Mouse (Mus musculus): Measurements from ENCODE around the gene Itprid1. TPM values are rescaled to one million over a fixed set of nuclear protein-coding genes. Genes with fewer than 3 reads are reported as not detected.

Itprid1 gene
- 0.02 TPM in 1 of 2 replicates, not detected in the other for polyA plus RNA-seq (2012; rRNA removed)

DNA sequence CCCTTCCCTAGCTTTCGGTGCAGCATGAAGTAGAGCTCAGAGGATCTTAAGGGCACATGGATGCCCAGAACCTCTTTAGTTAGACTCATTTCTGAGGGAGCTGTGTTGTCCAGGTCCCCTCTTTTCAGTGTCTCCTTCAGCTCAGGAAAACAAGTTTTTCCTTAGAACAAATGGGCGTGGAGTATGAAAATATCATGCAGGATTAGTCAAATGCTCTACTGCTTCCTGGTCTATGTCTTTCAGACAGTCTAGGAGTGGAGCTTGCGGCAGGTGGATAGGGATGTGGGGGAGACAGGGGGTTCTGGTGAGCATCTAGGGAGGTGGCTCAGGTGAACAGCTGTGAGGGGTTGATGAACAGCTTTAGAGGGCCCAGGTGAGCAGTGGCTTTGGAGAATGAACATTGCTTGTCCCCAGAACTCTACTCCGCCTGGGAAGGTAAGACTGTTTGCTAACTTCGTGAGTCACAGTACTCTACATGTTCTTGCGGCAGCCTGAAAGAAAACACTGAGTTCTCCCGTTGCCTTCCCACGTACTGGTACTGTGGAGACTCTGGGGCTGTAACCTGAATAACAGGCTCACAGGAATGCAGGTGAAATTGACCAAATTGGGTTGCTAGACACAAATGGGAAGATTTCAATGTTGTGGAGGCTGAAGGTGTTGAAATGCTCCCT lies at the start of gene Itprid1:
Gene Itprid1 (plus strand): TSS at position 246 of the 671 bp plus-strand sequence.
- no peak within 1 kb of the TSS for H3K4me3 ChIP-seq (ENCODE audit: control insufficient read depth, low read depth, low read length)
- TF ChIP-seq POLR2A (IDR thresholded peaks at IDR 0.05; ENCODE audit: control insufficient read depth, low read depth, low read length) (no peak), CTCF (IDR thresholded peaks at IDR 0.05; ENCODE audit: control insufficient read depth, insufficient read depth, insufficient replicate concordance, low read depth, low read length) (no peak)
- H3K36me3 ChIP-seq (ENCODE audit: control insufficient read depth, insufficient read depth, low read length) = no peaks in the 10 kb centered on the region
- no peaks in the 10 kb centered on the region for H3K4me1 ChIP-seq (ENCODE audit: control insufficient read depth, insufficient read depth, low read length)
- no peak within 1 kb of the TSS for H3K27ac ChIP-seq (ENCODE audit: control insufficient read depth, insufficient read depth, low read depth, low read length)
- H3K27me3 ChIP-seq (ENCODE audit: control insufficient read depth, insufficient read depth, low read length) = no peaks in the 10 kb centered on the region

DNA sequence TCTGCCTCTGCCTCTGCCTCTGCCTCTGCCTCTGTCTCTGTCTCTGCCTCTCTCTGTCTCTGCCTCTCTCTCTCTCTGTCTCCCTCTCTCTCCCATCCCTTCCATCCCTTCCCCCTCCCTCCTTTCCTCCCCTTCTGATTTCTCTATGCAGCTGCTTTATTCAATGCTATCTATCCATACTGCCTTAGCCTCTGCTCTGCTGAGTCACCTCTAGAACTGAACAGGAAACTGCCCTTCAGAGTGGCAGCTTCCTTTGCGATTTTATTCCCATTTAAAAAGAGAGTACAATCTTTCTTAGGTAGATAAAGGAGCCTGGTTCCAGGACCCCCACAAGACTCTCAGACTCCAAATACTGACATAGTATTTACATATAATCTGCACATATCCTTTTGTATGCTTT lies 47.1 kb upstream of the Itprid1 start:
- Histone ChIP-seq H3K4me1 (ENCODE audit: control insufficient read depth, insufficient read depth, low read length) (no peaks in the 10 kb centered on the region), H3K4me3 (ENCODE audit: control insufficient read depth, low read depth, low read length) (no peak overlapping the region), H3K27me3 (ENCODE audit: control insufficient read depth, insufficient read depth, low read length) (no peaks in the 10 kb centered on the region), H3K36me3 (ENCODE audit: control insufficient read depth, insufficient read depth, low read length) (no peaks in the 10 kb centered on the region), H3K27ac (ENCODE audit: control insufficient read depth, insufficient read depth, low read depth, low read length) (no peak overlapping the region)
- TF ChIP-seq POLR2A (IDR thresholded peaks at IDR 0.05; ENCODE audit: control insufficient read depth, low read depth, low read length) (no peak), CTCF (IDR thresholded peaks at IDR 0.05; ENCODE audit: control insufficient read depth, insufficient read depth, insufficient replicate concordance, low read depth, low read length) (no peak)

DNA sequence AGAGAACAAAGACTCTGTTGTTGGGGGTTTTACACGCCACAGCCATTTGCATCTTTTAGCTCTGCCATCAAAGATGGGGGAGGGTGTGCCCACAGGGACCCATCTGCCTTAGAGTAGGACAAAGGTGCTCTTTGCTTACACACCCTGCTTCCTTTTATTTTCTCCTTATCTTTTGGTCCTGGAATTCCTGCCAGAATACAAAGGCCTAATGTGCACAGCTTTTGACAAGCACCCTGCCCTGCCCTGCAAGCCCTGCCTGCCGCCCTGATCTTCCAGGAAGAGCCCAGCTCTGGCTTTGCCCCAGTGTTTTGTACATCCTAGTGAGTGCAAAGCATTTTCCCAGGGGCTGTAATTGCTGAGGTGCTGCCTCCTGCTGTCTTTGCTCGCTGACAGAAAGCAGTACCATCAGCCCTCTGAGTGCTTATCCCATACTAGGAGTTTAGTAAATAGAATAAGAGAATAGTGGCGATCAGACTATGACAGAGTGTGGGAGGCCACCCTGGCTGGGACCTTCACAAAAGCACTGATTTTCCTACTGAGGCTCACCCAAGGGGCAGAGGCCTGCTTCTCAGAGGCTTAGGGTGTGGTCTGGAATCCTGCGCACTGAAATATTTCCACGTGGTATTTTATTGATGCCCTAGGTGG lies 44.7 kb upstream of the Itprid1 start:
- TF ChIP-seq CTCF (IDR thresholded peaks at IDR 0.05; ENCODE audit: control insufficient read depth, insufficient read depth, insufficient replicate concordance, low read depth, low read length) (no peak), POLR2A (IDR thresholded peaks at IDR 0.05; ENCODE audit: control insufficient read depth, low read depth, low read length) (no peak)
- Histone ChIP-seq H3K4me1 (ENCODE audit: control insufficient read depth, insufficient read depth, low read length) (no peaks in the 10 kb centered on the region), H3K27ac (ENCODE audit: control insufficient read depth, insufficient read depth, low read depth, low read length) (no peak overlapping the region), H3K36me3 (ENCODE audit: control insufficient read depth, insufficient read depth, low read length) (no peaks in the 10 kb centered on the region), H3K27me3 (ENCODE audit: control insufficient read depth, insufficient read depth, low read length) (no peaks in the 10 kb centered on the region), H3K4me3 (ENCODE audit: control insufficient read depth, low read depth, low read length) (no peak overlapping the region)

DNA sequence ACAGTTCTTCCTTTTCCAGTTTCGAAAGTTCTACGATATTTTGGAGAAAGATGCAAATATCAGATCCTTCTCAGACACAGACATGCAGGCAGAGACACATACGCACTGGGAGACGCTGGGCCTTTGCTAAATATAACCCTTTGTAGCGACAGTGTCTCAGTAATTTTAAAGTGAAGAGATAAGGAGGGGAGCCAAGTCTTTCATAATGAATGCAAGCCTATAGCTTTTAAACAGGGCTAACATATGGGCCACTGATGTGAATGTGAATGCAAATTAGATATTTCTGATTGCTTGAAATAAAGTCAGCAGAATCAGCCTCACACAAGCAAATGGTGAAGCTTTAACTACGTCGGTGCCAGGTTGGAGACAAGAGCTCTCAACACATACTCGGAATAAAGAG lies 44.2 kb upstream of the Itprid1 start:
- Histone ChIP-seq H3K27ac (ENCODE audit: control insufficient read depth, insufficient read depth, low read depth, low read length) (no peak overlapping the region), H3K36me3 (ENCODE audit: control insufficient read depth, insufficient read depth, low read length) (no peaks in the 10 kb centered on the region), H3K27me3 (ENCODE audit: control insufficient read depth, insufficient read depth, low read length) (no peaks in the 10 kb centered on the region), H3K4me3 (ENCODE audit: control insufficient read depth, low read depth, low read length) (no peak overlapping the region), H3K4me1 (ENCODE audit: control insufficient read depth, insufficient read depth, low read length) (no peaks in the 10 kb centered on the region)
- no peak for TF ChIP-seq CTCF (IDR thresholded peaks at IDR 0.05; ENCODE audit: control insufficient read depth, insufficient read depth, insufficient replicate concordance, low read depth, low read length)
- TF ChIP-seq POLR2A (IDR thresholded peaks at IDR 0.05; ENCODE audit: control insufficient read depth, low read depth, low read length) = no peak

DNA sequence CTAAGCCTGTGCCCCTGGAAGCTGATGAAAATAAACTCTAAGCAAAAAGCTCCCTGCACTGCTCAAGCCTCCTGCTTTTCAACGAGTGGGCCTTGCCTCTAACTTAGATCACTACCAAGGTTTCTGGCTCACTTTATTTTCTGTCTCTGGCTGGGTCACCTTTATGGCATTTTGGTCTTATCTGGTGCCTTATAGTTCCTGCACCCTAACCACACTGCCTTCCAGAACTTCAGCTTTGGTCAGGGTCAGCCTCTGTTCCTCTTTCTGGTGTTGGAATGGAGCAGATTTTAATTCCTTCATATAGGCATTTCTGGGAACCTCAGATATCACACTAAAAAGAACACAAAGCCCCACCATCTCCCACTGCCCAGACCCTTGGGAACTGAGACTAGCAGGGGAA lies 34.0 kb upstream of the Itprid1 start:
- Histone ChIP-seq H3K27me3 (ENCODE audit: control insufficient read depth, insufficient read depth, low read length) (no peaks in the 10 kb centered on the region), H3K4me3 (ENCODE audit: control insufficient read depth, low read depth, low read length) (no peak overlapping the region), H3K36me3 (ENCODE audit: control insufficient read depth, insufficient read depth, low read length) (no peaks in the 10 kb centered on the region), H3K27ac (ENCODE audit: control insufficient read depth, insufficient read depth, low read depth, low read length) (no peak overlapping the region), H3K4me1 (ENCODE audit: control insufficient read depth, insufficient read depth, low read length) (peaks cover 2% of the 10 kb centered on the region; the same call in 1 of the 2 replicates)
- TF ChIP-seq POLR2A (IDR thresholded peaks at IDR 0.05; ENCODE audit: control insufficient read depth, low read depth, low read length) (no peak), CTCF (IDR thresholded peaks at IDR 0.05; ENCODE audit: control insufficient read depth, insufficient read depth, insufficient replicate concordance, low read depth, low read length) (no peak)

DNA sequence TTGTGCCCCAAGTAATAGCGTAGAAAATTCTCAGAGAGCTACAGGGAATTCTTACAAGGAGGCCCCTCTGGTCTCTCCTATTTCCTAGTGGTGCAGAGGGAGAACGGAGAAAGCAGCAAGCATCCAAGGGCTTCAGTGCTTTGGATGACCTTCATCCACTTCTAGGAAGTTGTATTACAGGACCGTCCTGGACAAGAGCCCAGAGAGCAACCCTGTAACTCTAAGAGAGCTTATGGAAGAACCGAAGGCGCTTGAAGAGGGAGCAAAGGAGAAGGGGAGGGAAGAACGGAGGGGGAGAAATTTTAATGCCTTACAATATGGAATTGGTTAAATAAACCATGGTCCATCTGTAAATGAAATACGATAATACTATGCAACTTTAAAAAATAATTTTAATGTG lies 33.3 kb upstream of the Itprid1 start:
- TF ChIP-seq POLR2A (IDR thresholded peaks at IDR 0.05; ENCODE audit: control insufficient read depth, low read depth, low read length) (no peak), CTCF (IDR thresholded peaks at IDR 0.05; ENCODE audit: control insufficient read depth, insufficient read depth, insufficient replicate concordance, low read depth, low read length) (no peak)
- Histone ChIP-seq H3K4me3 (ENCODE audit: control insufficient read depth, low read depth, low read length) (no peak overlapping the region), H3K27ac (ENCODE audit: control insufficient read depth, insufficient read depth, low read depth, low read length) (no peak overlapping the region), H3K36me3 (ENCODE audit: control insufficient read depth, insufficient read depth, low read length) (no peaks in the 10 kb centered on the region), H3K4me1 (ENCODE audit: control insufficient read depth, insufficient read depth, low read length) (peaks cover 2% of the 10 kb centered on the region; the same call in 1 of the 2 replicates), H3K27me3 (ENCODE audit: control insufficient read depth, insufficient read depth, low read length) (no peaks in the 10 kb centered on the region)

DNA sequence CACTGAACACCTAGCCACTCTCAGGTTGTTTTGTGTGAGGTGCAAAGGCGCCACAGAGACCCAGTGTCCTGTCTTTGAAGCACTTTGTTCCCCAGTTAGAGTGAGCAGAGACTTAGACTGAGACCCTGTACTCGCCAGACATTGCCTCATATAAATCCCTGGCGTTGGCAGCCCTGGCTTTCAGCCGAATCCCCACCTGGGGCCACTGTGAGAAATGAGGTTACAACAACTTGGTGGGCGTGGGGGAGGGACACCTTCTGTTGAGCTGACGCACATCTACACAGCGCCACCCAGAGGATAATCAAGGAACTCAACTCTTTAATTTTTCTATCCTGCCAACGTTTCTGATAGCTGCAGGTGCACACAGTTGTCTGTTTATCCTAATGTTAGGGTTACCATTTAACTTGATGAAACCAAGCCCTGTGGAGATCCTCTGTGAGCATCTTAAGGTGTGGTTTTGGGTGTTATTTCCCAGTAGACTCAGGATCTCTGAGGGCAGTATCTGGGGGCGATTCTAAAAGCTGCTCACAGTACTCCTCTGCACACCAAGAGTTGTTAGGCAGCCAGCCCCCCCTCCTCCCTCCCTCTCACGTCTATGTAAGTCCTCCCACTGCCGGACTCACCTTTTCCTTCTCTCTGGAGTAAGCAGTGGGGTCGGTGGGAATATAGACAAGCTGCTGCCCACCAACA lies 32.6 kb upstream of the Itprid1 start:
- Histone ChIP-seq H3K27ac (ENCODE audit: control insufficient read depth, insufficient read depth, low read depth, low read length) (no peak overlapping the region), H3K4me3 (ENCODE audit: control insufficient read depth, low read depth, low read length) (no peak overlapping the region), H3K4me1 (ENCODE audit: control insufficient read depth, insufficient read depth, low read length) (peaks cover 2% of the 10 kb centered on the region; the same call in 1 of the 2 replicates), H3K36me3 (ENCODE audit: control insufficient read depth, insufficient read depth, low read length) (no peaks in the 10 kb centered on the region), H3K27me3 (ENCODE audit: control insufficient read depth, insufficient read depth, low read length) (no peaks in the 10 kb centered on the region)
- TF ChIP-seq POLR2A (IDR thresholded peaks at IDR 0.05; ENCODE audit: control insufficient read depth, low read depth, low read length) = no peak
- TF ChIP-seq CTCF (IDR thresholded peaks at IDR 0.05; ENCODE audit: control insufficient read depth, insufficient read depth, insufficient replicate concordance, low read depth, low read length) = peak; percentile 78
